Mouse (Mus musculus) liver, embryonic 14.5 days (tissue): ENCODE data around the gene Arsb.

Experiments used
- CTCF ChIP-seq: IDR thresholded peaks from 2 replicates; pipeline ENCODE4 v1.5.1; 2016; ENCODE audit warnings: antibody characterized with exemption, low read depth, control low read depth
- EP300 ChIP-seq: IDR thresholded peaks from 2 replicates; pipeline ENCODE4 v1.6.1; 2016; ENCODE audit warnings: antibody characterized with exemption, low read depth

DNA sequence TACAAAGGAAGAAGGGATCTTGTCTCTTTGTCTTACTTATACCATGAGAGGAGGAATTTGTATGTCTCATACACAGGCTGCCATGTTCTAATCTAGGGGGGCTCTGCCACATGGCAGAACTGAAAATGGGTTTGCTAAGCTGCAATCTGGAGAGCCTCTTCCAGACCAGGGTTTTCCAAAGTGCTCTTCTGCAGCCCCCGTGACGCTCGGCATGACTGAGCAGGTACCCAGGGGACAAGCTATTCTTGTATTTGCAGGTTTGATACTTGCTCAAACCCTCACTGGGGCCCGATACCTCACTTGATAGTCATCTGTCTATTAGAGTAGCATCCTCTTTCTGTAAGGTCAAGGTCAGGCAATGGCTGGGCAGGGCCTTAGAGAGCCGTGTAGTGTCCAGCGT is 82.3 kb downstream of the Arsb start:
- no peak for TF ChIP-seq CTCF
- TF ChIP-seq EP300: no peak
